Mouse (Mus musculus): ENCODE data around the gene Tle4.

GRCm38 (mm10) chr19:14599851-14600251, 2.0 kb upstream of the Tle4 start:
- no peak for TF ChIP-seq CTCF (IDR thresholded peaks at IDR 0.05; ENCODE audit: low read depth, low read length)
- TF ChIP-seq GATA1 (IDR thresholded peaks at IDR 0.05; ENCODE audit: borderline replicate concordance, low read length) = no peak
- no peak for TF ChIP-seq TAL1 (conservative IDR thresholded peaks at IDR 0.05; ENCODE audit: low read depth, low read length)
- TF ChIP-seq POLR2AphosphoS5 (IDR thresholded peaks at IDR 0.05; ENCODE audit: insufficient replicate concordance, low read depth, low read length) = no peak
